Mouse (Mus musculus): ENCODE results near the gene Baz1b.
A peak's percentile ranks its signal among the peaks of the same experiment; 100 is the strongest.

DNA sequence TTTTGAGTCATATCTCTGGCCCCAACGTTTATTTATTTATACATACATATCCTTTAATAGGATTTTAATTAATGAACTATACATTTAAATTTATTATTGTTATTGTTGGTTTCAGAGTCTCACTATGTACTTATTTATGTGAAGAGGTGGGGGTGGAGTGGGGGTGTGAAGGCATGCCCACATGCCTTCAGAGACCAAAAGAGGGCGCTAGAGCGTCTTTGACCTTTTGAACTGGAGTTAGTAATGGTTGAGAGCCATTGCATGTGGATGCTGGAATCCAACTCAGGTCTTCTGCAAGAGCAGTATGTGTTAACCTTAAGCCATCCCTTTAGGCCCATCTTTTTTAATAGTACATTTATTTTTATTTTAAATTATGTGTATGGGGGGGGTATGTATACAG lies 1.5 kb upstream of the Baz1b start:
- TF ChIP-seq CTCF (IDR thresholded peaks at IDR 0.05; ENCODE audit: extremely low read depth, insufficient read length, insufficient replicate concordance, low read depth, low read length) (peak; percentile 29; the same call in 1 of the 2 replicates), POLR2A (IDR thresholded peaks at IDR 0.05; ENCODE audit: low read depth, low read length) (no peak)

Data from small intestine, adult 2 months (tissue).